Mouse (Mus musculus) bone marrow, adult 2 months (tissue): ENCODE measurements around the gene Mrpl52. TPM values are rescaled to one million over a fixed set of nuclear protein-coding genes. Genes with fewer than 3 reads are reported as not detected.

ENCODE experiments used
- H3K27ac ChIP-seq: fragments of 200-500 bp; 2 replicates; pipeline ENCODE4 v1.5.1; 2012; ENCODE audit warnings: low read depth, mild to moderate bottlenecking, control low read depth, inconsistent platforms, low read length; ENCODE audit not compliant: control insufficient read depth, poor library complexity, insufficient read depth
- H3K4me1 ChIP-seq: fragments of 200-500 bp; 2 replicates; pipeline ENCODE4 v1.6.1; 2011; ENCODE audit warnings: low read length; ENCODE audit not compliant: control insufficient read depth, insufficient read depth
- H3K4me3 ChIP-seq: fragments of 200-500 bp; replicated peaks from 2 replicates; pipeline ENCODE3; 2011; ENCODE audit warnings: mild to moderate bottlenecking, low read depth, low read length, control low read depth; ENCODE audit not compliant: control insufficient read depth
- CTCF ChIP-seq: fragments of 200-500 bp; IDR thresholded peaks from 2 replicates; pipeline ENCODE4 v1.5.1; 2011; ENCODE audit warnings: low read length, control low read depth; ENCODE audit not compliant: control insufficient read depth, insufficient read depth
- POLR2A ChIP-seq: fragments of 200-500 bp; IDR thresholded peaks from 2 replicates; pipeline ENCODE4 v1.6.1; 2011; ENCODE audit warnings: low read depth, mild to moderate bottlenecking, control low read depth, low read length, borderline replicate concordance; ENCODE audit not compliant: control insufficient read depth
- WGBS: fragments of 180-500 bp; shearing (Covaris S2); methylation state at CpG from one replicate; pipeline ENCODE4 v1.1.7; 2018; 5-methylcytosine and 5-hydroxymethylcytosine counted together
- polyA plus RNA-seq: library from polyadenylated mRNA; stranded (reverse); fragments of >200 nt; gene quantifications from 2 replicates; pipeline ENCODE4 v1.2.4, GENCODE M21; 2011; ENCODE audit warnings: low replicate concordance; ENCODE audit not compliant: missing spikeins, insufficient read depth, insufficient read length

The Mrpl52 gene
- polyA plus RNA-seq, 1 experiment: 169 TPM

DNA sequence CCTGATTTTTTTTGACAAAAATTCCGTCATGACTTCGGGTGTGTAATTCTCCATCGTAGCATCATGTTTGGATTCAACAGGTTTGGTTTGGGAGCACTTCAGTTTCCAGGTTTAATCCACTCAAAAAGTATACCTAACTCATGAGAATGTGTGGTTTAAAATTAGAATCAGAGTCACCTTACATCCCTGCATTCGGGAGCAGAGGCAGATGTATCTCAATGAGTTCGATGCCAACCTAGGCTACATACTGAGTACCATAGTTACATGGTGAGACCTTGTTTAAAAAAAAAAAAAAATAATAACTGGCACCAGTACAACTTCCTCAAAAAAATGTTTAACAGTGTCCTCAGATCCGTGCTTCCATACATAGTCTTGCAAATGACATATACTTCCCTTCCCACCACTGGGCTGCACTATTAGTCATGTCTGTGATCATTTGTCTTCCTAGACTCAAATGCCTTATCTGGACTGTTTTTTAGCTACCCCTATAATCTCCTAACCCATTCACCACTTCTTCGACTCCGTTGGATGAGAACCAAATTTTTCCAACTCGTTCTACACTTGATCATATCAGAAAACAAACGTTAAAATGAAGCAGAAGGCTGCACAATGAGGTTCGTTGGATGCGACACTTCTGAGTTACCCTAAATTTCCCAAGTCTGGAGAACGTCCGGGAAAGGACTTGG, 563 bp upstream of the Mrpl52 start:
- H3K27ac ChIP-seq: peak overlapping the region; percentile 82
- H3K4me1 ChIP-seq: peaks cover 1% of the 10 kb centered on the region; the same call in 1 of the 2 replicates
- no peak for TF ChIP-seq CTCF
- TF ChIP-seq POLR2A: no peak
- WGBS: 20% methylated on average over 14 of the region's 14 CpGs
- peak overlapping the region; percentile 92 for H3K4me3 ChIP-seq

DNA sequence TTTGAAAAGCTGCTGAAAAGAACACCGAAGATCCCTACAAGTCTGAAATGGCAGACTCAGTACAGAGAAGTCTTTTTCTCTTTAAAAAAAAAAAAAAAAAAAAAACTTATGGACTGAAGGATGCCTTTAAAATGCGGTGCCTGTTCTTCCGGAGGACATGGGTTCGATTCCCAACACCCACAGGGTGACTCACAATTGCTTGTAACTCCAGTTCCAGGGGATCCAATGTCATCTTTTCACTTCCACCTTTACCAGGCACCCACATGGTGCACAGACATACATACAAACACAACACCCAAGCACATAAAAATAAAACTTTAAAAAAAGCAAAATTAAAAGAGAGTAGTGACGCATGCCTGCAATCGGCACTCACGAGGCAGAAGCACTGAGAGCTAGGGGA, 987 bp downstream of the Mrpl52 start:
- H3K4me1 ChIP-seq: peaks cover 1% of the 10 kb centered on the region; the same call in 1 of the 2 replicates
- 82% methylated on average over 7 of the region's 7 CpGs for WGBS
- H3K27ac ChIP-seq: no peak overlapping the region
- no peak overlapping the region for H3K4me3 ChIP-seq
- TF ChIP-seq CTCF (no peak), POLR2A (no peak)

- H3K4me1 ChIP-seq: peaks cover 1% of the 10 kb centered on the region; the same call in 1 of the 2 replicates
- 86% methylated on average over 5 of the region's 5 CpGs for WGBS
- H3K27ac ChIP-seq: no peak overlapping the region
- H3K4me3 ChIP-seq: no peak overlapping the region
- TF ChIP-seq POLR2A: no peak
- TF ChIP-seq CTCF: no peak
Observed at GRCm38 (mm10) chr14:54428421-54428820, 1.7 kb downstream of the Mrpl52 start.

DNA sequence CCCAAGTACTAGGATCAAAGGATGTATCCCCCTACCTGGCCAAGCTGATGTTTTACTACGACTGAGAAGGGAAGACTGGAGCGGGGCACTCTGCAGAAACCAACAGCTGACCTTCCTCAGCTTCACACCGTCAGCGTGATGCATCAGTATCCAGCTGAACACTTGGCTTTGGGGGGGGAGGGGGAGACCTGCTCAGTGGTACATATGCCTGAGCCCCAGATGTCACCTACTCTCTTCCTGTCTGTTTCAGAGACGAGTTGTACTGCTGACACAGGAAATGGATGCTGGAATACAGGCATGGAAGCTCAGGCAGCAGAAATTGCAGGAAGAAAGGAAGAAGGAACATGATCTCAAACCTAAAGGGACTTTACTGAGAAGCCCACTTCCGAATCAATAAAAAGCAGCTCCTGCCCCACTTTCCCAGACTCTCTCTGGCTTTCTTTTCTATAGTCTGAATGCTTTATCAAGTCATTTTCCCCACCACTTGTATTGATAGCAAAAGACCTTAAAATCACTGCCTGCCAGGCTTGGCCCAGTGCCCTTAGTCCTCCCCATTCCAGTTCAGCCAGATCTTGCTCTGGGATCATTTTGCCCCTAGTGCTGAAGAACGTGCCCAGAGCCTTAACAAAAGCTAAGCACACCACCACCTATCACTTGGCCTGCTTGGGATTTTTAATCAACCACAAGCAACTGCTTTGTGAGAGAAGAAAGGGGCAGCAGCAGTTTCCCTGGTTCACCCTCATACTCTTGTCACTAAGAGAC, 2.8 kb downstream of the Mrpl52 start:
- H3K4me1 ChIP-seq: peaks cover 1% of the 10 kb centered on the region; the same call in 1 of the 2 replicates
- no peak overlapping the region for H3K27ac ChIP-seq
- no peak overlapping the region for H3K4me3 ChIP-seq
- 67% methylated on average over 7 of the region's 7 CpGs for WGBS
- TF ChIP-seq POLR2A: no peak
- TF ChIP-seq CTCF: no peak

GRCm38 (mm10) chr14:54430406-54431145, 3.9 kb downstream of the Mrpl52 start:
- TF ChIP-seq CTCF (no peak), POLR2A (no peak)
- Histone ChIP-seq H3K4me3 (no peak overlapping the region), H3K27ac (no peak overlapping the region), H3K4me1 (peaks cover 1% of the 10 kb centered on the region; the same call in 1 of the 2 replicates)
- WGBS: 66% methylated on average over 18 of the region's 18 CpGs

DNA sequence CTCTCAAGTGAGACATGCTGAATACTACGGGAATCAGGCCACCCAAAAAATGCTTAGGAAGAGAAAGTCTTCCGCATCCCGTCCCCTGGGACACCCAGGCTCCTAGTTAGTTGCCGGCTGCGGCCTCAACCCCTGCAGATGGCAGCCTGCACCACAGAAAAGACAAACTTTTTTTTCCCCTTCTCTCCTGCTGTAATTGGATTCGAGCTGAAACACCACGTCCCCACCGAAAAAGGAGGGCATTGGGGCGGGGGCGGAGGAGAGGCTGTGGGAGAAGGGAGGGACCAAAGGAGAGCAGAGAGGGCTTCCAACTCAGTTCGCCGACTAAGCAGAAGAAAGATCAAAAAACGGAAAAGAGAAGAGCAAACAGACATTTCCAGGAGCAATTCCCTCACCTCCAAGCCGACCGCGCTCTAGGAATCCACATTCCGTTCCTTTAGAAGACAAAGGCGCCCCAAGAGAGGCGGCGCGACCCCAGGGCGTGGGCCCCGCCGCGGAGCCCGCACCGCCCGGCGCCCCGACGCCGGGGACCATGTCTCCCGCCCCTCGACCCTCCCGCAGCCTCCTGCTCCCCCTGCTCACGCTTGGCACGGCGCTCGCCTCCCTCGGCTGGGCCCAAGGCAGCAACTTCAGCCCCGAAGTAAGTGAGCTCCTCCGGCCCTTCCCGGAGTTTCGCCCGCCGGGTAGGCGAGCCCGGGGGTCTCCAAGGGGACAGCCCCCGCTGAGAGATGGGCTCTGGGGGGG, 4.8 kb downstream of the Mrpl52 start, which contains the start of gene Mmp14:
Gene Mmp14, plus strand, starts transcription at position 279 of the 744 bp plus-strand sequence.
- TF ChIP-seq CTCF (no peak), POLR2A (no peak)
- WGBS: 3% methylated on average over 49 of the region's 49 CpGs
- H3K4me1 ChIP-seq: peaks cover 3% of the 10 kb centered on the region; the same call in 1 of the 2 replicates
- peak within 1 kb of the TSS; percentile 44 for H3K4me3 ChIP-seq
- H3K27ac ChIP-seq: peak within 1 kb of the TSS; percentile 42

DNA sequence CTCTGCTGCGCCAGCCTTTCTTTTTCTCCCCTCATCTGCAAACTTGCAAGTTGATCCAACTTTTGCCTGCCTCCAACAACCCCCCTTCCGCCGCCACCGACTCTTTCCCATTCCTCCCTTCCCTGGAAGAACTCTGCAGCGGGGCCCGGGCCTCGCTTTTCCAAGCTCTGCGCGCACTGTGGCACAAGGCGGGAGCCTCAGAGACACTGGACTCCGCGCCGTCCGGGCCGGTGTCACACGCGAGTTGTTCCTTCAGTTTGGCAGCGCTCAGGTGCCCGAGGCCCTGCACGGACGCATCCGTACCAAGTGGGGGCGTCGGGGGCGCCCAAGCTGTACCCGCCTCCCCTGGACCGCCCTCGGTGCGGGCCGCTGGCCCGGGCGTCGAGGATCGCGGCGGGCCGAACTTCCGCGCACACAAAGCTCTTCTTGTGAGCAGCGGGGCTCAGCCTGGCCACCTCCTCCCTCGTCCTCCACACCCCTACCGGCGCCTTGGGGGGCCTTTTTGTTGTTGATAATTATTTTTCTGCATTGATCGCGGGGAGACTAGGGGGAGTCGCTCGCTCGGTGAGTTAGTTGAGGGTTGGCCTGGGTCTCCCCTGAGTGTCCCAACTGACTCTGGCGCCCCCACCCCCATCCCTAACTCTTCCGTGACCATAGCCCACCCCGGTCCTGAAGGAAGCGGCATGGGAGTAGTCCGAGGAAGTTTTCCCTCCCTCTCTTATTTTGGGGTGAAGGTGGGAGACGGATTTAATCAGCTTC, 5.5 kb downstream of the Mrpl52 start:
- 17% methylated on average over 54 of the region's 54 CpGs for WGBS
- TF ChIP-seq POLR2A (0 out of 2 replicates have a peak, but pooled peaks have one; percentile 17), CTCF (no peak)
- Histone ChIP-seq H3K4me3 (peak overlapping the region; percentile 32), H3K27ac (peak overlapping the region; percentile 42), H3K4me1 (peaks cover 3% of the 10 kb centered on the region; the same call in 1 of the 2 replicates)
